Mouse (Mus musculus) frontal cortex, adult (tissue): ENCODE results near the gene Nkx2-2.
"Not testable (repeated sequence)": the region's sequence is repeated elsewhere in the genome, so short reads cannot be mapped to it uniquely, and the experiment has no call there.

Experiments
- ATAC-seq: cut with Nextera tagmentation; 2 replicates; pipeline ENCODE4 v1.9.2; 2017; ENCODE audit warnings: mild to moderate bottlenecking, moderate library complexity, mixed read lengths; ENCODE audit not compliant: low TSS enrichment

Gene Nkx2-2

DNA sequence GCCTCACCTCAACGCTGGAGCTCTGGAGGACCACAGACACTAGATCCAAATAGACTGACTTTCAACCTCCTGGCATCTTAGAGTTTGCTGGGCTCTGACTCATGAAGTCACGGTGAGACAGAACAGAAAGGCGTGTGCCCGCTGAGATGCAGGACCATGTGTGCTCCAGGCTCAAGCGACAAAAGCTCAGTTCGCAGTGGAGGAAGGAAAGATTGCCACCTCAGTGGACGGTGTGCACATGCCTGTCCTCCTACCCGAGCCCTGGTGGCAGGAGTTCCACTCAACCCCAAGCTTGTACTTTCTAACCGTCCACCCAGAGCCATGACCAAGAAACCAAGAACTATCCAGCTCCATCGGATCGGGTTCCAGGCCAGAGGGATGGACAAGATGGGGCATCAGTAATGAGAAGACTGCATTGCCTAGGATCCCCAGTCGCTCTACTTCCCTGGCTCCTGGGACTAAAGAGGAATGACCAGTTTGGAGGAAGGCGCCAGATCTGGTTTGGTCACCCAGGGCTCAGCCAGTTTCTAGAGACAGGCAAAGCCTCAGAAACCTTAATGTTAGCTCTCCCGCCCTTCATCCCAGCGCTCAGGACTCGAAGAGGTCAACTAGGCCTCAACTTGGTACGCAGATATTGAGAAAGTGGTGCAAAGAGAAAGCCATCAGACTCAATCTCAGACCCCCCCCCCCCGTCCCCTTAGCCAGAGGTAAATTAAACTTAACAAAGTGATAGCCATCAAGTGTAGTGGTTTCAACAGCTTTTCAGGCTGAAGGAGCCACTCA lies 11.9 kb downstream of the Nkx2-2 start:
- ATAC-seq, result no peak

GRCm38 (mm10) chr2:147181304-147181665 lies 12.8 kb downstream of the Nkx2-2 start:
- ATAC-seq, result no peak

- peak; percentile 60 for ATAC-seq
Measured at GRCm38 (mm10) chr2:147180649-147181303, 13.3 kb downstream of the Nkx2-2 start.

- peak; percentile 54 for ATAC-seq
Measured at GRCm38 (mm10) chr2:147178091-147179059, 15.7 kb downstream of the Nkx2-2 start.

- ATAC-seq, result peak; percentile 66
Measured at GRCm38 (mm10) chr2:147177672-147178071, 16.4 kb downstream of the Nkx2-2 start.

GRCm38 (mm10) chr2:147175296-147175695 lies 18.7 kb downstream of the Nkx2-2 start:
- no peak for ATAC-seq

DNA sequence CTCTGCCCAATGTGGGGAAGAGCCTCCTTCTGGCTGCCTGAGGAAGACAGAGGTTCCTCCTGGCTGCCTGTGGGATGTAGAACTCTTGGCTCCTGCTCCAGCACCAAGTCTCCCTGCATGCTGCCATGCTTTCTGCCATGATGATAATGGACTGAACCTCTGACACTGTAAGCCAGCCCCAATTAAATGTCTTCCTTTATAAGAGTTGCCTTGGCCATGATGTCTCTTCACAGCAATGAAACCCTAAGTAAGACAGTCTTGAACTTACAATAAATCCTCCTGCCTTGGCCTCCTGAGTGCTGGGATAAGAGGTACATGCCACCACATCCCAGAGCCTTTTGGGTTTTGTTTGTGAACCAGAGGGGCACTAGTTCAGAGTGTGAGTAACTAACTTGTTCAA lies 20.3 kb downstream of the Nkx2-2 start:
- ATAC-seq, result no peak

DNA sequence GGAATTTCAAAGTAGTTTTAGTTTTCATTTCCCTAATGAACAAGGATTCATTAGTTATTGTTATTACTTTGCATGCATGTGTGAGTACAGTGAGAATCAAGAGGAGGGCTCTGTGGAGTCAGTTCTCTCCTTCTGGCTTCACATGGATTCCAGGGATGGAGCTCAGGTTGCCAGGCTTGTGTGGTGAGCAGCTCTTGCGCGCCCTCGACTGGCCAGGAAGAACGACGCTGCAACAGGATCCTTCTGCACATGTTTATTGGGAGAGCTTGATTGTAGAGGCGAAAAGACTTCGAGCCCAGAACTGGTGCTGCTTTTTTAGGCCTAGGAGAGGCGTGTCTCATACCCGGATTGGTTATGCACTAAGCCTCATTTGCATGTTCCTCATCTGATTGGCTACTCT lies 23.5 kb downstream of the Nkx2-2 start:
- not testable (repeated sequence) for ATAC-seq

GRCm38 (mm10) chr2:147165863-147166262 lies 28.2 kb downstream of the Nkx2-2 start:
- ATAC-seq, result no peak

GRCm38 (mm10) chr2:147165376-147165775 lies 28.7 kb downstream of the Nkx2-2 start:
- no peak for ATAC-seq

DNA sequence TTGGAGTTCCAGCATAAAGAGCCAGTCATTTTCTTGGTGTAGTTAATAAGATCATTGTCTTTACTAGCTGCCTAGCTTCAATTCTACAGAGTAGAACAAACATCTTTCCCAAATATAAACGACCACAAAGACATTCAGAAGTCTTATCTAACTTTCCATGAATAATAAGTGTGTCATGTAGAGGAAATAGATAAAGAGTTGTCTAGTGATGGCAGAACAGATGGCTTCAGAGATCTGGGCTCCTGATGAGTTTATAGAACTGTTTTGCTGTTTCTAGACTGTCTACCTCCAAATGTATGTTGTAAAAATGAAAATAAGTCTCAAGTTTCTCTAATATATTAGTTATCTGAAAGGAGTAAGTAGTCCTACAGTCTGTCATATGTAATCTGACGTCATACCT lies 41.5 kb downstream of the Nkx2-2 start:
- ATAC-seq, result no peak
